Mouse (Mus musculus) limb, embryonic 12.5 days (tissue): Measurements from ENCODE around the gene Spesp1. TPM values are rescaled to one million over a fixed set of nuclear protein-coding genes. Genes with fewer than 3 reads are reported as not detected.

Experiments
- microRNA-seq: library from miRNA; unstranded; fragments of <30 nt; microRNA quantifications from one replicate; pipeline ENCODE4, GENCODE M21; 2017
- polyA plus RNA-seq: library from polyadenylated mRNA; unstranded; fragments of >200 nt; fragmentation: Nextera tagmentation; extraction: Ambion mirVana; gene quantifications from 2 replicates; pipeline ENCODE4 v1.2.1, GENCODE M21; 2016

The Spesp1 gene
- polyA plus RNA-seq, 1 experiment from 2014 or later, result not detected

Small RNAs within 50 kb of the gene (microRNA-seq; reads per million reads assigned to microRNA genes)
- not detected for gene Gm25603

Other genes starting within 250 kb of the Spesp1 start
- gene Glce, start 159.6 kb downstream of the Spesp1 start, polyA plus RNA-seq, result 27.9 and 32.6 TPM in 2 replicates
- 231 and 240 TPM in 2 replicates for gene Anp32a, start 59.1 kb upstream of the Spesp1 start, polyA plus RNA-seq